Mouse (Mus musculus): ENCODE results near the gene Ttc7.

- TF ChIP-seq CTCF (IDR thresholded peaks at IDR 0.05; ENCODE audit: low read depth) (no peak), EP300 (IDR thresholded peaks at IDR 0.05; ENCODE audit: low read depth) (no peak)
Measured at GRCm38 (mm10) chr17:87356261-87356660, 73.6 kb downstream of the Ttc7 start.
